ENCODE assay signal across 24 mouse cellular contexts in the genomic region with DNA sequence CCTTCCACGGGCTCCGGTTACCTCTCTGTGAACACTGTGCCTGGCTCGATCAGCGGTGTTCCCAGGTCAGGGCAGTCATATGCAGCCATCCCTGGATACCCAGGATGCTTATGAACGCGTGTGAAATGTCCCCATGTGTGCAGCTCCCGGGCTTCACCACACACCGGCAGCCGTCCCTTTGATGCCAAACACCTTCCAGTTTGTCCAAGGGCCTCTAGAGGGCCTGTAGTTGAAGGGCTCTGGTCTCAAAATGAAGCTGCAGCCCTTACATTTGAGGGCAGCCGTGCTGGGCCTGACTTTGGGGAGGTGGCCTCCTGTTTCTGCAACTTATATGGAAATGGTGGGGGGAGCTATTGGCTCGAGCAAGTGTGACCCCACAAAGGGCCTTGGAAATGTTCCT.
DNase-seq lines count a peak whose midpoint lies in the region; ATAC-seq and TF ChIP-seq lines count a peak whose summit lies in the region.
"Had no signal": no experiment of that assay in that cellular context is flagged by ENCODE, and none has a peak within 500 bp of the region (broad histone marks: within the 10 kb centered on the region; RNA-seq: fewer than 3 reads in every experiment).

No protein-coding gene starts in this region.

- H3K9ac ChIP-seq in forebrain, postnatal 0 days, result no peak overlapping the region
- H3K9ac ChIP-seq in forebrain, embryonic 13.5 days, result no peak overlapping the region
- H3K9ac ChIP-seq in hindbrain, postnatal 0 days (replicated peaks; ENCODE audit: low read length), result no peak overlapping the region
- H3K9ac ChIP-seq: embryonic facial prominence, embryonic 13.5 days; heart, embryonic 15.5 days; liver, embryonic 15.5 days had no signal

- TF ChIP-seq CTCF in forebrain, postnatal 0 days (IDR thresholded peaks at IDR 0.05; ENCODE audit: low read depth), result peak; percentile 21; the same call in 1 of the 2 replicates
- TF ChIP-seq CTCF in layer of hippocampus, adult 2 months (conservative IDR thresholded peaks at IDR 0.05), result peak; percentile 44
- TF ChIP-seq CTCF in E14TG2a.4 (conservative IDR thresholded peaks at IDR 0.05; ENCODE audit: low read length), result no peak
- TF ChIP-seq CTCF in hindbrain, postnatal 0 days (IDR thresholded peaks at IDR 0.05; ENCODE audit: low read depth), result peak; percentile 52

- H3K27me3 ChIP-seq in forebrain, postnatal 0 days (ENCODE audit: insufficient read depth, low read length), result no peaks in the 10 kb centered on the region
- no peaks in the 10 kb centered on the region for H3K27me3 ChIP-seq in forebrain, embryonic 13.5 days
- H3K27me3 ChIP-seq in E14TG2a.4 (ENCODE audit: insufficient read depth, low read length), result no peaks in the 10 kb centered on the region
- H3K27me3 ChIP-seq in hindbrain, postnatal 0 days (ENCODE audit: insufficient read depth, low read length), result no peaks in the 10 kb centered on the region
- H3K27me3 ChIP-seq: embryonic facial prominence, embryonic 13.5 days; heart, embryonic 15.5 days; liver, embryonic 15.5 days had no signal

- no peak overlapping the region for H3K27ac ChIP-seq in forebrain, postnatal 0 days (ENCODE audit: low read depth, low read length)
- no peak overlapping the region for H3K27ac ChIP-seq in forebrain, embryonic 13.5 days
- H3K27ac ChIP-seq in layer of hippocampus, adult 2 months, result no peak overlapping the region
- no peak overlapping the region for H3K27ac ChIP-seq in hindbrain, postnatal 0 days
- H3K27ac ChIP-seq: embryonic facial prominence, embryonic 13.5 days; heart, embryonic 15.5 days; left cerebral cortex, adult 2 months; liver, embryonic 15.5 days; stomach, postnatal 0 days had no signal

- peaks cover 10% of the 10 kb centered on the region for H3K4me1 ChIP-seq in forebrain, postnatal 0 days (ENCODE audit: insufficient read depth)
- peaks cover 41% of the 10 kb centered on the region for H3K4me1 ChIP-seq in forebrain, embryonic 13.5 days
- peaks cover 23% of the 10 kb centered on the region for H3K4me1 ChIP-seq in E14TG2a.4 (replicated peaks; ENCODE audit: low read depth, low read length)
- peaks cover 16% of the 10 kb centered on the region for H3K4me1 ChIP-seq in hindbrain, postnatal 0 days (ENCODE audit: insufficient read depth, low read length)
- H3K4me1 ChIP-seq: liver, embryonic 15.5 days had no signal

- no peak for DNase-seq in forebrain, postnatal 0 days
- no peak for DNase-seq in layer of hippocampus, adult 2 months (ENCODE audit: low spot score in 2 of 2)
- no peak for DNase-seq in layer of hippocampus, adult 11-12 months (ENCODE audit: low spot score)
- DNase-seq in hindbrain, postnatal 0 days (ENCODE audit: low spot score), result no peak
- DNase-seq in gastrocnemius, postnatal 4 days (ENCODE audit: low spot score in 2 of 2), result no peak
- DNase-seq in gastrocnemius, adult 18-20 months (ENCODE audit: low spot score), result no peak
- DNase-seq: adrenal gland, adult 2 months; cerebellum, adult 18-20 months; cerebellum, postnatal 36 days; embryo, embryonic 11 days; heart, postnatal 36 days; kidney, postnatal 4 days; liver; lung, postnatal 10 days had no signal

- no peaks in the 10 kb centered on the region for H3K9me3 ChIP-seq in forebrain, postnatal 0 days (ENCODE audit: low read length)
- H3K9me3 ChIP-seq in forebrain, embryonic 13.5 days (replicated peaks), result no peaks in the 10 kb centered on the region
- H3K9me3 ChIP-seq in E14TG2a.4 (ENCODE audit: low read length), result no peaks in the 10 kb centered on the region
- no peaks in the 10 kb centered on the region for H3K9me3 ChIP-seq in hindbrain, postnatal 0 days (ENCODE audit: low read length)
- H3K9me3 ChIP-seq: embryonic facial prominence, embryonic 13.5 days; heart, embryonic 15.5 days; liver, embryonic 15.5 days had no signal

- peaks cover 13% of the 10 kb centered on the region; the same call in 1 of the 2 replicates for H3K36me3 ChIP-seq in forebrain, postnatal 0 days (ENCODE audit: insufficient read depth)
- H3K36me3 ChIP-seq in forebrain, embryonic 13.5 days (ENCODE audit: poor library complexity, severe bottlenecking), result peaks cover 24% of the 10 kb centered on the region; the same call in 1 of the 2 replicates
- H3K36me3 ChIP-seq in E14TG2a.4 (ENCODE audit: insufficient read depth, low read length), result peaks cover 28% of the 10 kb centered on the region
- peaks cover 10% of the 10 kb centered on the region; the same call in 1 of the 2 replicates for H3K36me3 ChIP-seq in hindbrain, postnatal 0 days (ENCODE audit: insufficient read depth, low read length)
- H3K36me3 ChIP-seq: liver, embryonic 15.5 days had no signal

- no peak overlapping the region for H3K4me3 ChIP-seq in forebrain, postnatal 0 days (ENCODE audit: low read depth, low read length)
- H3K4me3 ChIP-seq in forebrain, embryonic 13.5 days, result no peak overlapping the region
- H3K4me3 ChIP-seq in layer of hippocampus, adult 2 months, result no peak overlapping the region
- H3K4me3 ChIP-seq in E14TG2a.4 (replicated peaks; ENCODE audit: low read length), result peak overlapping the region; percentile 46; the same call in 1 of the 2 replicates
- H3K4me3 ChIP-seq in hindbrain, postnatal 0 days (ENCODE audit: low read length), result no peak overlapping the region
- H3K4me3 ChIP-seq: embryonic facial prominence, embryonic 13.5 days; erythroblast, embryonic 14.5 days; heart, embryonic 15.5 days; left cerebral cortex, adult 2 months; liver, embryonic 15.5 days had no signal

- H3K4me2 ChIP-seq in forebrain, postnatal 0 days (ENCODE audit: low read depth), result no peak overlapping the region
- H3K4me2 ChIP-seq in forebrain, embryonic 13.5 days, result no peak overlapping the region
- H3K4me2 ChIP-seq in hindbrain, postnatal 0 days (ENCODE audit: low read depth, low read length), result no peak overlapping the region
- H3K4me2 ChIP-seq: embryonic facial prominence, embryonic 13.5 days; heart, embryonic 15.5 days; liver, embryonic 15.5 days had no signal

- 77% methylated on average over 11 of the region's 11 CpGs for WGBS in forebrain, postnatal 0 days
- 70% methylated on average over 11 of the region's 11 CpGs for WGBS in forebrain, embryonic 13.5 days
- 71% methylated on average over 11 of the region's 11 CpGs for WGBS in hindbrain, postnatal 0 days

- no peak for ATAC-seq in forebrain, postnatal 0 days
- no peak for ATAC-seq in forebrain, embryonic 13.5 days
- ATAC-seq in hindbrain, postnatal 0 days, result peak; percentile 12; the same call in 1 of the 2 replicates
- ATAC-seq: CD4-positive, CD25-positive, alpha-beta regulatory T cell, adult 4 months; inflammation-experienced regulatory T-cells, adult 6 months had no signal
